Mouse (Mus musculus) spleen, adult 2 months (tissue): ENCODE results near the gene Sipa1l2.

Source experiments
- CTCF ChIP-seq: fragments of 200-500 bp; IDR thresholded peaks from 2 replicates; pipeline ENCODE4 v1.5.1; 2011; ENCODE audit warnings: mild to moderate bottlenecking, inconsistent platforms; ENCODE audit not compliant: insufficient read depth, insufficient read length, insufficient replicate concordance; ENCODE audit errors: extremely low read depth
- POLR2A ChIP-seq: fragments of 200-500 bp; IDR thresholded peaks from 2 replicates; pipeline ENCODE4 v1.6.1; 2011; ENCODE audit warnings: low read depth, low read length, inconsistent platforms

DNA sequence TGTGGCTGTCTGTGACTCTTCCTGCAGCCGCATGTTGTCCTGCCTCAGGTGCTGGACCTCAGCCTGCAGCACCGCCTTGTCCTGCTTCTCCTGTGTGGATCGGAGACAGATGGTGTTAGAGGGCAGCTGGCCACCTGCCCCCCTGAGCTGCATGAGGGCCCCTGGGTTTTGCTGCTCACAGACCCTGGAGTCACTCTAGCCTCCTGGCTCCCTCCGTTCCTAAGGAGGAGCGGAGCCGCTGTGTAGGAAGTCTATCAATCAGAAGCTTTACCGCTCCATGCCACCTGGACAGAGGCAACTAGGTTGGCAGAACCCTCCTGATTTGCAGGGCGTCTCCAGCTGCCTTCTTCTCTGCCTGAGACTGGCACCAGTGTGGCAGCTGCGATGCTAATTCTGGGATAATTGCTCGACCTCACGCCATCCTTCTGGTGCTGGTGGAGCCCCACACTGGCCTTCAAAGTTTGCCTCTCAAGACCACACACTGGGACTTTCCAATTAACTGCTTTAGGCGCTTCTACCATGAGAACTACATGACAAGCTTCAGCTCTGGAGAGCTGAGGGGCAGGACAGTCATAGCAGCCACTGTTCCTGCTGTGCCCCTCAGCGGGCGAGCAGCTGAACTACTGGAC lies 150.3 kb downstream of the Sipa1l2 start:
- TF ChIP-seq CTCF: no peak
- no peak for TF ChIP-seq POLR2A
